Mouse (Mus musculus): ENCODE results near the gene Bnip1. TPM values are rescaled to one million over a fixed set of nuclear protein-coding genes. Genes with fewer than 3 reads are reported as not detected.

Gene Bnip1
- 18.4 and 21.4 TPM in 2 replicates for polyA plus RNA-seq (2012; rRNA removed)

GRCm38 (mm10) chr17:26780750-26781571 lies at the start of gene Bnip1:
Gene Bnip1, plus strand, starts transcription at chr17:26781066.
- Histone ChIP-seq H3K27ac (ENCODE audit: insufficient read depth, low read depth, low read length) (peak within 1 kb of the TSS; percentile 14; the same call in 1 of the 2 replicates), H3K27me3 (replicated peaks; ENCODE audit: control insufficient read depth, insufficient read depth, low read length) (no peaks in the 10 kb centered on the region), H3K36me3 (ENCODE audit: control insufficient read depth, insufficient read depth, low read length) (no peaks in the 10 kb centered on the region), H3K4me1 (ENCODE audit: control insufficient read depth, insufficient read depth, low read length) (peaks cover 5% of the 10 kb centered on the region; the same call in 1 of the 2 replicates), H3K4me3 (ENCODE audit: insufficient read depth, low read depth, low read length) (peak within 1 kb of the TSS; percentile 64)
- no peak for TF ChIP-seq POLR2A (IDR thresholded peaks at IDR 0.05; ENCODE audit: low read depth, low read length)
- no peak for TF ChIP-seq CTCF (conservative IDR thresholded peaks at IDR 0.05; ENCODE audit: insufficient read depth, insufficient read length, low read depth, low read length)
- DNase-seq, result peak; percentile 88
- under 1% methylated on average over 42 of the region's 42 CpGs for WGBS

GRCm38 (mm10) chr17:26742581-26742980 lies 38.3 kb upstream of the Bnip1 start:
- H3K36me3 ChIP-seq (ENCODE audit: control insufficient read depth, insufficient read depth, low read length), result peaks cover 4% of the 10 kb centered on the region; the same call in 1 of the 2 replicates
- no peak for DNase-seq
- no peaks in the 10 kb centered on the region for H3K4me1 ChIP-seq (ENCODE audit: control insufficient read depth, insufficient read depth, low read length)
- TF ChIP-seq CTCF (conservative IDR thresholded peaks at IDR 0.05; ENCODE audit: insufficient read depth, insufficient read length, low read depth, low read length) (no peak), POLR2A (IDR thresholded peaks at IDR 0.05; ENCODE audit: low read depth, low read length) (no peak)
- 56% methylated on average over 4 of the region's 4 CpGs for WGBS
- H3K27ac ChIP-seq (ENCODE audit: insufficient read depth, low read depth, low read length), result no peak overlapping the region
- no peak overlapping the region for H3K4me3 ChIP-seq (ENCODE audit: insufficient read depth, low read depth, low read length)
- no peaks in the 10 kb centered on the region for H3K27me3 ChIP-seq (replicated peaks; ENCODE audit: control insufficient read depth, insufficient read depth, low read length)

GRCm38 (mm10) chr17:26743294-26743693 lies 37.6 kb upstream of the Bnip1 start:
- H3K36me3 ChIP-seq (ENCODE audit: control insufficient read depth, insufficient read depth, low read length), result peaks cover 4% of the 10 kb centered on the region; the same call in 1 of the 2 replicates
- no peak overlapping the region for H3K4me3 ChIP-seq (ENCODE audit: insufficient read depth, low read depth, low read length)
- 76% methylated on average over 1 of the region's 1 CpGs for WGBS
- no peak overlapping the region for H3K27ac ChIP-seq (ENCODE audit: insufficient read depth, low read depth, low read length)
- DNase-seq, result no peak
- TF ChIP-seq POLR2A (IDR thresholded peaks at IDR 0.05; ENCODE audit: low read depth, low read length) (no peak), CTCF (conservative IDR thresholded peaks at IDR 0.05; ENCODE audit: insufficient read depth, insufficient read length, low read depth, low read length) (no peak)
- no peaks in the 10 kb centered on the region for H3K27me3 ChIP-seq (replicated peaks; ENCODE audit: control insufficient read depth, insufficient read depth, low read length)
- H3K4me1 ChIP-seq (ENCODE audit: control insufficient read depth, insufficient read depth, low read length), result no peaks in the 10 kb centered on the region

DNA sequence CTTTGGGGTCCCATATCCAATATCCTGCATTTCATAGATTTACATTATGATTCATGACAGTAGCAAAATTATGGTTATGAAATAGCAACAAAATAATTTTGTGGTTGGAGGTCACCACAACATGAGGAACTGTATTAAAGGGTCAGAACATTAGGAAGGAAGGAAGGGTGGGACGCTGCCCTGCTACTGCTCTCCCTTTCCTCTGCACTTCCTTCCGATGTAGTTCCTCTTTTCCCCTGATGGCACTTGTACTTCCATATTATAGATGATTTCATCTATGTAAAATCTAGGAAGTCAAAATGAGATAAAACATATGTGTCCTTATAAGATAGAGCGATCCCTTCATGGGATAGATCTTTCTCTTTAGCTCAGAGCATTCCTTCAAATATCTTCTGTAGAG lies 30.9 kb upstream of the Bnip1 start:
- TF ChIP-seq POLR2A (IDR thresholded peaks at IDR 0.05; ENCODE audit: low read depth, low read length) (no peak), CTCF (conservative IDR thresholded peaks at IDR 0.05; ENCODE audit: insufficient read depth, insufficient read length, low read depth, low read length) (no peak)

GRCm38 (mm10) chr17:26752297-26752696 lies 28.6 kb upstream of the Bnip1 start:
- TF ChIP-seq CTCF (conservative IDR thresholded peaks at IDR 0.05; ENCODE audit: insufficient read depth, insufficient read length, low read depth, low read length) (no peak), POLR2A (IDR thresholded peaks at IDR 0.05; ENCODE audit: low read depth, low read length) (no peak)
- no peak for DNase-seq
- H3K27ac ChIP-seq (ENCODE audit: insufficient read depth, low read depth, low read length), result no peak overlapping the region
- no peaks in the 10 kb centered on the region; the same call in 1 of the 2 replicates for H3K4me1 ChIP-seq (ENCODE audit: control insufficient read depth, insufficient read depth, low read length)
- no peaks in the 10 kb centered on the region; the same call in 1 of the 2 replicates for H3K36me3 ChIP-seq (ENCODE audit: control insufficient read depth, insufficient read depth, low read length)
- H3K27me3 ChIP-seq (replicated peaks; ENCODE audit: control insufficient read depth, insufficient read depth, low read length), result no peaks in the 10 kb centered on the region
- H3K4me3 ChIP-seq (ENCODE audit: insufficient read depth, low read depth, low read length), result no peak overlapping the region
- 86% methylated on average over 1 of the region's 1 CpGs for WGBS

More for the DNA sequence above, 30.9 kb upstream of the Bnip1 start:
- Histone ChIP-seq H3K4me1 (ENCODE audit: control insufficient read depth, insufficient read depth, low read length) (no peaks in the 10 kb centered on the region; the same call in 1 of the 2 replicates), H3K27me3 (replicated peaks; ENCODE audit: control insufficient read depth, insufficient read depth, low read length) (no peaks in the 10 kb centered on the region), H3K36me3 (ENCODE audit: control insufficient read depth, insufficient read depth, low read length) (no peaks in the 10 kb centered on the region; the same call in 1 of the 2 replicates), H3K27ac (ENCODE audit: insufficient read depth, low read depth, low read length) (no peak overlapping the region), H3K4me3 (ENCODE audit: insufficient read depth, low read depth, low read length) (no peak overlapping the region)
- no peak for DNase-seq
- 77% methylated on average over 3 of the region's 3 CpGs for WGBS

DNA sequence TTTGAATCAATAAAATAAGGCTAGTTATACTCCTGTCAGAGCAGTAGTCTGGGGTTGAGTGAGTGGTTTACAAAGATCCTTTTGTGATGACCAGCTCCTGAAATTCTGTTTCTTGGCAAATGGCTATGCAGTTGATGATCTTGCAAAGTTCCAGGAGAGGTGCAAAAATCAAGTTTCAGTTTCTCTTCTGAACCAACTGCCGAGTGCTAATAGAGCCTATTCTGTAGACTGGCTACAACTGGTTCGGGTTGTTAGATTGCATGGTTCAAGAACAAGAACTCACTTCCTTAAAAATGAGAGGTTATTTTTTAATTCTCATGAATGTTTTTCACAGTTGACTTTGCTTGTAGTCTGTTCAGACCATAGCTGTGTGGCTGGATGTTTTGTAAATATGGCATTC lies 27.4 kb upstream of the Bnip1 start:
- Histone ChIP-seq H3K36me3 (ENCODE audit: control insufficient read depth, insufficient read depth, low read length) (no peaks in the 10 kb centered on the region; the same call in 1 of the 2 replicates), H3K4me1 (ENCODE audit: control insufficient read depth, insufficient read depth, low read length) (no peaks in the 10 kb centered on the region; the same call in 1 of the 2 replicates), H3K27me3 (replicated peaks; ENCODE audit: control insufficient read depth, insufficient read depth, low read length) (no peaks in the 10 kb centered on the region), H3K4me3 (ENCODE audit: insufficient read depth, low read depth, low read length) (no peak overlapping the region), H3K27ac (ENCODE audit: insufficient read depth, low read depth, low read length) (no peak overlapping the region)
- no peak for TF ChIP-seq POLR2A (IDR thresholded peaks at IDR 0.05; ENCODE audit: low read depth, low read length)
- no peak for TF ChIP-seq CTCF (conservative IDR thresholded peaks at IDR 0.05; ENCODE audit: insufficient read depth, insufficient read length, low read depth, low read length)
- 48% methylated on average over 2 of the region's 2 CpGs for WGBS
- peak; percentile 33 for DNase-seq

GRCm38 (mm10) chr17:26767100-26767753 lies 13.6 kb upstream of the Bnip1 start:
- Histone ChIP-seq H3K27me3 (replicated peaks; ENCODE audit: control insufficient read depth, insufficient read depth, low read length) (no peaks in the 10 kb centered on the region), H3K27ac (ENCODE audit: insufficient read depth, low read depth, low read length) (no peak overlapping the region), H3K4me1 (ENCODE audit: control insufficient read depth, insufficient read depth, low read length) (no peaks in the 10 kb centered on the region), H3K4me3 (ENCODE audit: insufficient read depth, low read depth, low read length) (no peak overlapping the region), H3K36me3 (ENCODE audit: control insufficient read depth, insufficient read depth, low read length) (peaks cover 11% of the 10 kb centered on the region)
- no peak for TF ChIP-seq POLR2A (IDR thresholded peaks at IDR 0.05; ENCODE audit: low read depth, low read length)
- no peak for TF ChIP-seq CTCF (conservative IDR thresholded peaks at IDR 0.05; ENCODE audit: insufficient read depth, insufficient read length, low read depth, low read length)
- DNase-seq, result no peak
- WGBS, result 90% methylated on average over 5 of the region's 5 CpGs
